Mouse (Mus musculus) right cerebral cortex, adult 18-20 months (tissue): ENCODE measurements around the gene Kyat1.
"Not testable (repeated sequence)": the region's sequence is repeated elsewhere in the genome, so short reads cannot be mapped to it uniquely, and the experiment has no call there.

Experiments used
- DNase-seq: peaks from one replicate; pipeline ENCODE4 v3.0.0; 2022; ENCODE audit warnings: mixed read lengths

The Kyat1 gene

DNA sequence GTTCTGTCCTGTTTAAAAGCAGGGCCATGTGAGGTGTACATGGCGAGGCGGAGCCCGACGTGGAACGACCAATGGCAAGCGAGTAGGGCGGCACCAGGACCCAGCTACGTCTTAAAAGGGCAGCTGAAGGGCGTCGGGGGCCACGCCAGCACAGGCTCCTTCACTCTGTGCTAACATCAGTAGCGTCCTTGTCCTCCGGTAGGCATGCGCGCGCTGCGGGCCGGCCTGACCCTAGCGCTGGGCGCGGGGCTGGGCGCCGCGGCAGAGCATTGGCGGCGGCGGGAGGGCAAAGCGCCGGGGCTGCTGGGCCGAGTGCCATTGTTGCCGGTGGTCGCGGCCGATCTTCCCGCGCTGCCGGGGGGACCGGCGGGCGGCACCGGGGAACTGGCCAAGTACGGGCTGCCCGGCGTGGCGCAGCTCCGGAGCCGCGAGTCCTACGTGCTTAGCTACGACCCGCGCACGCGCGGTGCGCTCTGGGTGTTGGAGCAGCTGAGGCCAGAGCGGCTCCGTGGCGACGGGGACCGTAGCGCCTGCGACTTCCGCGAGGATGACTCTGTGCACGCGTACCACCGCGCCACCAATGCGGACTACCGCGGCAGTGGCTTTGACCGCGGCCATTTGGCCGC lies 34.2 kb downstream of the Kyat1 start, which contains the start of gene Endog:
TSS of gene Endog (plus strand) at position 123 of the 626 bp plus-strand sequence.
- peak; percentile 92 for DNase-seq

- no peak for DNase-seq
These were observed 39.0 kb downstream of the Kyat1 start for GRCm38 (mm10) chr2:30166677-30167076.

GRCm38 (mm10) chr2:30164340-30164932 lies 41.2 kb downstream of the Kyat1 start:
- DNase-seq: no peak

DNA sequence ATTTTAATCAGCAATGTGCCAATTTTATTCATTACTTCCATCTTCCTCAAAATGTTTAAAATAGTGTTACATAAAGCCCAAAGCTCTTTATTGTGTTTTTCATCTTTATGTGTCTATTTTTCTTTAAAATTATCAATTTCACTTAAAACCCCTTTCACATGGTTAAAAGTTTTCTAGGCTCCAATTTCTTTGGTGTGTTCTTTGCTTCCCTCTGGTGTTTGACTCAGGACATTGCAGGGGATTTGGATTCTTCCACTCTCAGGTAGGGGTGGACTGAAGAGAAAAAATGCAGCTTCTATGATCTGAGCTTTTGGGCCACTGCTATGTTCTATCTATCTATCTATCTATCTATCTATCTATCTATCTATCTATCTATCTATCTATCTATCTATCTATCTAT lies 43.8 kb downstream of the Kyat1 start:
- DNase-seq: no peak

GRCm38 (mm10) chr2:30159871-30160270 lies 45.8 kb downstream of the Kyat1 start:
- not testable (repeated sequence) for DNase-seq

DNA sequence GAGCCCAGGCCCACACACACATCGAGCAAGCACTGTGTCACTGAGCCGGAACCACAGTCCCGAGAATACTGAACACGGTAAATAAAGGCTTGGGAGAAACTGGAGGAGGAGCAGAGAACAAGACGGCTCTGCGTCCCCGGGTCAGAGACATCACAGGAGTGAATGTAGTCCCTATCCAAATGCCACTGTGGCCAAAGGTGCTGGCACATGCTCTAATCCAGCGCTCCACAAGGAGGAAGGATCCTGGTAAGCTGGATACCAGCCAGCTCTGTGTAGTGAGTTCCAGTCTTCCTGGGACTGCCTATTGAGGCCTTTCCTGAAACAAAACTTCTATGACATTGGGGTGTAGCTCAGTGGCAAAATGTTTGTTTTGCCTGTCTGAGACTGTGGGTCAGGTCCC lies 53.0 kb downstream of the Kyat1 start:
- no peak for DNase-seq

DNA sequence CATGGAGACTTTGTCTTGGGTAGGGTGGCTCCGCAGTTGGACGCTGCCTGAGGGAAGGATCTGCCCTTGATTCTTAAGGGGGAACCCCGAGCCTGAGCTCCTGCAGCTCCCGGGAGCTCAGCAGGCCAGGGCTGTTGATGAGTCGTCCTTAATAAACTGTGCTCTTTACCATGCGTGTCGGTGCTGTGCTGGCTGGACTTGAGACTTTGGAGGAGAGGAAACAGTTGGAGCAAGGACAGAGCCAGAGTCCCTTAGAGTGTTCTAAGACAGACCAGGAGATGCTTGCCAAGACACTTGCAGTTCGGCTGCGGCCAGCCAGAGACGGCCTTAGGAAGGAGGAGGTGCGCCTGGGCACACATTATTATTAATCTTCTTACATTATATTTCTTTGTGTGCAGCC lies 53.8 kb downstream of the Kyat1 start:
- DNase-seq: no peak

- no peak for DNase-seq
These were observed 58.2 kb downstream of the Kyat1 start for GRCm38 (mm10) chr2:30147466-30147865.

GRCm38 (mm10) chr2:30144436-30144835 lies 61.2 kb downstream of the Kyat1 start:
- DNase-seq: no peak

DNA sequence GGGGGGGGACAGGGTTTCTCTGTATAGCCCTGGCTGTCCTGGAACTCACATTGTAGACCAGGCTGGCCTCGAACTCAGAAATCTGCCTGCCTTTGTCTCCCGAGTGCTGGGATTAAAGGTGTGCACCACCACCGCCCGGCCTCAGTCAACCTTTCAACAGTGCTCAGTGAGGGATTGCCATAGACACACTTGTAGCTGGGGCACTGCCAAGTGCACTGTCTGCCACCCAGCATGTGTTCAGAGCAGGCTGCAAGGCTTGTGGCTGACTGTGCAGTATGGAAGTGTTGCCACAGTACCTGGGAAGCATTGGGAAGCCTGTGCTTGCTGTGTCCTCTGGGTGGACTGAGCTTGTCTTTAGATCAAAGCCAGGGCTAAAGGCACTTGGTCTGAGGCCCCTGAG lies 65.6 kb downstream of the Kyat1 start:
- DNase-seq: not testable (repeated sequence)

DNA sequence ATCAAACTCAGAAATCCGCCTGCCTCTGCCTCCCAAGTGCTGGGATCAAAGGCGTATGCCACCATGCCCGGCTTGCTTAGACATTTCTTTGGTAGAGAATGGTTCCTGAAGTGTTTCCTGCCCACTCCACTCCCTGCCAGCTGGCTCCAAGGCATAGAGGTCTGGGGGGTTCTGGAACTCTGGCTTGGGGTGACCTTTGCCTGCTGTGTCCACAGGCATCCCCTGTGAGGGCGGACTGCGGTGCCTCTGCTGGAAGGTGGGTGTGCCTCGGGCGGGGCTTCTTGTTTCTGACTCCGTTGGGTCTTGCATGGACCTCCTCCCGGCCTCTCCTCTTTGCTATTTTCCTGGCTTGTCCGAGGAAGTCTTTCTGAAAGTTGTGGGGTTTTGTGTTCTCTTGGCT lies 69.2 kb downstream of the Kyat1 start:
- DNase-seq: no peak
